Mouse (Mus musculus) testis, adult 2 months (tissue): ENCODE data around the gene Gm6176. TPM values are rescaled to one million over a fixed set of nuclear protein-coding genes. Genes with fewer than 3 reads are reported as not detected.
"Not testable (repeated sequence)": the region's sequence is repeated elsewhere in the genome, so short reads cannot be mapped to it uniquely, and the experiment has no call there.

ENCODE experiments used
- H3K27ac ChIP-seq: fragments of 200-500 bp; 2 replicates; pipeline ENCODE4 v1.5.1; 2012; ENCODE audit warnings: low read depth, low read length; ENCODE audit not compliant: control insufficient read depth, insufficient read depth
- H3K27me3 ChIP-seq: fragments of 200-500 bp; 2 replicates; pipeline ENCODE4 v1.6.1; 2012; ENCODE audit warnings: mild to moderate bottlenecking, low read length, moderate library complexity; ENCODE audit not compliant: control insufficient read depth, insufficient read depth
- H3K36me3 ChIP-seq: fragments of 200-500 bp; 2 replicates; pipeline ENCODE4 v1.6.1; 2012; ENCODE audit warnings: mild to moderate bottlenecking, low read length; ENCODE audit not compliant: control insufficient read depth, insufficient read depth
- H3K4me1 ChIP-seq: fragments of 200-500 bp; 2 replicates; pipeline ENCODE4 v1.6.1; 2012; ENCODE audit warnings: low read length; ENCODE audit not compliant: control insufficient read depth, insufficient read depth
- H3K4me3 ChIP-seq: fragments of 200-500 bp; 2 replicates; pipeline ENCODE4 v1.5.1; 2012; ENCODE audit warnings: low read depth, mild to moderate bottlenecking, low read length, moderate library complexity, mixed read lengths; ENCODE audit not compliant: control insufficient read depth
- polyA plus RNA-seq: library from polyadenylated mRNA; depleted of rRNA; stranded (reverse); fragments of >200 nt; gene quantifications from 2 replicates; pipeline ENCODE4 v1.2.3, GENCODE M21; 2012; rRNA removed

The Gm6176 gene
- polyA plus RNA-seq: not detected in 2 replicates

GRCm38 (mm10) chr7:22056205-22056604, at the start of gene Gm6176:
Gene Gm6176, minus strand, starts transcription at chr7:22056305.
- not testable (repeated sequence) for H3K27me3 ChIP-seq, H3K36me3 ChIP-seq, H3K27ac ChIP-seq, H3K4me3 ChIP-seq, H3K4me1 ChIP-seq

- H3K36me3 ChIP-seq, H3K4me3 ChIP-seq, H3K27me3 ChIP-seq, H3K27ac ChIP-seq, H3K4me1 ChIP-seq: not testable (repeated sequence)
These were observed 12.7 kb upstream of the Gm6176 start, which contains the start of gene Vmn1r139 for GRCm38 (mm10) chr7:22068757-22069156. Gene Vmn1r139, plus strand, starts transcription at chr7:22069057.

GRCm38 (mm10) chr7:22028797-22029196, 27.3 kb downstream of the Gm6176 start, which contains the start of gene Vmn1r138:
Gene Vmn1r138, minus strand, starts transcription at chr7:22028897.
- not testable (repeated sequence) for H3K36me3 ChIP-seq, H3K27me3 ChIP-seq, H3K4me3 ChIP-seq

More at GRCm38 (mm10) chr7:22028797-22029196, 27.3 kb downstream of the Gm6176 start, which contains the start of gene Vmn1r138:
- H3K4me1 ChIP-seq, H3K27ac ChIP-seq: not testable (repeated sequence)

Other genes with a start within 250 kb of the Gm6176 start
- gene Vmn1r135, start 224.0 kb downstream of the Gm6176 start, polyA plus RNA-seq: not detected in 2 replicates
- not detected in 2 replicates for gene Gm5725, start 212.0 kb downstream of the Gm6176 start, polyA plus RNA-seq
- gene Gm5891, start 135.0 kb downstream of the Gm6176 start, polyA plus RNA-seq: not detected in 2 replicates
- gene Vmn1r137, start 61.7 kb downstream of the Gm6176 start, polyA plus RNA-seq: not detected in 2 replicates
- gene Vmn1r138, start 27.4 kb downstream of the Gm6176 start, polyA plus RNA-seq: not detected in 2 replicates
- not detected in 2 replicates for gene Vmn1r139, start 12.8 kb upstream of the Gm6176 start, polyA plus RNA-seq
- not detected in 2 replicates for gene Gm16451, start 61.9 kb upstream of the Gm6176 start, polyA plus RNA-seq
- not detected in 2 replicates for gene Gm10666, start 78.4 kb upstream of the Gm6176 start, polyA plus RNA-seq
- gene Vmn1r142, start 107.7 kb upstream of the Gm6176 start, polyA plus RNA-seq: not detected in 2 replicates
- not detected in 2 replicates for gene Vmn1r143, start 133.1 kb upstream of the Gm6176 start, polyA plus RNA-seq
- not detected in 2 replicates for gene Gm8653, start 145.0 kb upstream of the Gm6176 start, polyA plus RNA-seq
- gene Gm8453, start 173.2 kb upstream of the Gm6176 start, polyA plus RNA-seq: not detected in 2 replicates